Mouse (Mus musculus): ENCODE measurements around the gene Zbed6.
"Not testable (repeated sequence)": the region's sequence is repeated elsewhere in the genome, so short reads cannot be mapped to it uniquely, and the experiment has no call there.

Gene Zbed6

GRCm38 (mm10) chr1:133660466-133661202, at the start of gene Zbed6:
Gene Zbed6, minus strand, starts transcription at chr1:133660885.
- DNase-seq (ENCODE audit: low read depth, low spot score) = peak; percentile 48

- no peak for DNase-seq (ENCODE audit: low read depth, low spot score)
Observed at GRCm38 (mm10) chr1:133709292-133709691, 48.6 kb upstream of the Zbed6 start.

GRCm38 (mm10) chr1:133701824-133702223, 41.1 kb upstream of the Zbed6 start:
- DNase-seq (ENCODE audit: low read depth, low spot score) = not testable (repeated sequence)

GRCm38 (mm10) chr1:133697935-133698620, 37.4 kb upstream of the Zbed6 start:
- no peak for DNase-seq (ENCODE audit: low read depth, low spot score)

GRCm38 (mm10) chr1:133695901-133696300, 35.2 kb upstream of the Zbed6 start:
- DNase-seq (ENCODE audit: low read depth, low spot score) = no peak

- DNase-seq (ENCODE audit: low read depth, low spot score) = no peak
Observed at GRCm38 (mm10) chr1:133694876-133695275, 34.2 kb upstream of the Zbed6 start.

- DNase-seq (ENCODE audit: low read depth, low spot score) = peak; percentile 84
Observed at GRCm38 (mm10) chr1:133694301-133694700, 33.6 kb upstream of the Zbed6 start.

- DNase-seq (ENCODE audit: low read depth, low spot score) = no peak
Observed at GRCm38 (mm10) chr1:133693536-133694114, 32.9 kb upstream of the Zbed6 start.

GRCm38 (mm10) chr1:133692195-133692594, 31.5 kb upstream of the Zbed6 start:
- no peak for DNase-seq (ENCODE audit: low read depth, low spot score)

GRCm38 (mm10) chr1:133691046-133691445, 30.4 kb upstream of the Zbed6 start:
- no peak for DNase-seq (ENCODE audit: low read depth, low spot score)

GRCm38 (mm10) chr1:133689897-133690296, 29.2 kb upstream of the Zbed6 start, which contains the start of gene Lax1:
Gene Lax1, minus strand, starts transcription at chr1:133690108.
- no peak for DNase-seq (ENCODE audit: low read depth, low spot score)

- no peak for DNase-seq (ENCODE audit: low read depth, low spot score)
Observed at GRCm38 (mm10) chr1:133688301-133688700, 27.6 kb upstream of the Zbed6 start.

- no peak for DNase-seq (ENCODE audit: low read depth, low spot score)
Observed at GRCm38 (mm10) chr1:133685749-133686519, 25.2 kb upstream of the Zbed6 start.

GRCm38 (mm10) chr1:133671801-133672200, 11.1 kb upstream of the Zbed6 start:
- DNase-seq (ENCODE audit: low read depth, low spot score) = no peak

- DNase-seq (ENCODE audit: low read depth, low spot score) = no peak
Observed at GRCm38 (mm10) chr1:133671266-133671665, 10.6 kb upstream of the Zbed6 start.

GRCm38 (mm10) chr1:133670776-133671175, 10.1 kb upstream of the Zbed6 start:
- DNase-seq (ENCODE audit: low read depth, low spot score) = no peak

GRCm38 (mm10) chr1:133670190-133670589, 9.5 kb upstream of the Zbed6 start:
- peak; percentile 54 for DNase-seq (ENCODE audit: low read depth, low spot score)

- DNase-seq (ENCODE audit: low read depth, low spot score) = no peak
Observed at GRCm38 (mm10) chr1:133668618-133669017, 7.9 kb upstream of the Zbed6 start.

- DNase-seq (ENCODE audit: low read depth, low spot score) = peak; percentile 86
Observed at GRCm38 (mm10) chr1:133667721-133668120, 7.0 kb upstream of the Zbed6 start.

- DNase-seq (ENCODE audit: low read depth, low spot score) = not testable (repeated sequence)
Observed at GRCm38 (mm10) chr1:133665713-133666112, 5.0 kb upstream of the Zbed6 start.

- no peak for DNase-seq (ENCODE audit: low read depth, low spot score)
Observed at GRCm38 (mm10) chr1:133664203-133664970, 3.7 kb upstream of the Zbed6 start.
